Mouse (Mus musculus): ENCODE data around the gene Ccdc85b.
A peak's percentile ranks its signal among the peaks of the same experiment; 100 is the strongest.

GRCm38 (mm10) chr19:5407133-5407532 lies 50.6 kb downstream of the Ccdc85b start:
- TF ChIP-seq EP300 (IDR thresholded peaks at IDR 0.05; ENCODE audit: insufficient read depth, low read depth, low read length) (no peak), CTCF (IDR thresholded peaks at IDR 0.05; ENCODE audit: low read depth, low read length) (peak; percentile 73), POLR2A (IDR thresholded peaks at IDR 0.05; ENCODE audit: insufficient read depth, low read length) (no peak)

Measured in ES-Bruce4 (cell line).